Mouse (Mus musculus) heart, embryonic 12.5 days (tissue): ENCODE measurements around the gene Sept7. TPM values are rescaled to one million over a fixed set of nuclear protein-coding genes. Genes with fewer than 3 reads are reported as not detected.

Experiments
- ATAC-seq: fragments of 200-750 bp; cut with Nextera tagmentation; 2 replicates; pipeline ENCODE4 v1.8.0; 2017; ENCODE audit warnings: moderate TSS enrichment, moderate library complexity; ENCODE audit not compliant: insufficient number of reproducible peaks, low FRiP score
- H3K27ac ChIP-seq: fragments of 300-500 bp; sonication (generic); 2 replicates; pipeline ENCODE4 v1.5.1; 2016; ENCODE audit warnings: mild to moderate bottlenecking, moderate library complexity; ENCODE audit not compliant: poor library complexity, severe bottlenecking
- H3K27me3 ChIP-seq: fragments of 300-500 bp; sonication (generic); replicated peaks from 2 replicates; pipeline ENCODE4 v1.6.1; 2016; ENCODE audit warnings: mild to moderate bottlenecking, moderate library complexity
- H3K36me3 ChIP-seq: fragments of 300-500 bp; sonication (generic); 2 replicates; pipeline ENCODE4 v1.6.1; 2016; ENCODE audit warnings: mild to moderate bottlenecking, moderate library complexity
- H3K4me1 ChIP-seq: fragments of 300-500 bp; sonication (generic); replicated peaks from 2 replicates; pipeline ENCODE4 v1.6.1; 2016; ENCODE audit warnings: mild to moderate bottlenecking
- H3K4me2 ChIP-seq: fragments of 300-500 bp; sonication (generic); 2 replicates; pipeline ENCODE4 v1.6.1; 2016; ENCODE audit warnings: mild to moderate bottlenecking, moderate library complexity
- H3K4me3 ChIP-seq: fragments of 300-500 bp; sonication (generic); 2 replicates; pipeline ENCODE4 v1.5.1; 2016; ENCODE audit warnings: mild to moderate bottlenecking
- H3K9ac ChIP-seq: fragments of 300-500 bp; sonication (generic); 2 replicates; pipeline ENCODE4 v1.6.1; 2016; ENCODE audit warnings: mild to moderate bottlenecking, moderate library complexity
- H3K9me3 ChIP-seq: fragments of 300-500 bp; sonication (generic); replicated peaks from 2 replicates; pipeline ENCODE4 v1.6.1; 2016; ENCODE audit warnings: mild to moderate bottlenecking, moderate library complexity
- WGBS: fragments of 180-500 bp; shearing (Covaris S2); methylation state at CpG from one replicate; pipeline ENCODE4 v1.1.7; 2016; 5-methylcytosine and 5-hydroxymethylcytosine counted together
- polyA plus RNA-seq: library from polyadenylated mRNA; unstranded; fragments of >200 nt; fragmentation: Nextera tagmentation; extraction: Ambion mirVana; gene quantifications from 2 replicates; pipeline ENCODE4 v1.2.1, GENCODE M21; 2016

The Sept7 gene
- polyA plus RNA-seq, result 299 and 306 TPM in 2 replicates

DNA sequence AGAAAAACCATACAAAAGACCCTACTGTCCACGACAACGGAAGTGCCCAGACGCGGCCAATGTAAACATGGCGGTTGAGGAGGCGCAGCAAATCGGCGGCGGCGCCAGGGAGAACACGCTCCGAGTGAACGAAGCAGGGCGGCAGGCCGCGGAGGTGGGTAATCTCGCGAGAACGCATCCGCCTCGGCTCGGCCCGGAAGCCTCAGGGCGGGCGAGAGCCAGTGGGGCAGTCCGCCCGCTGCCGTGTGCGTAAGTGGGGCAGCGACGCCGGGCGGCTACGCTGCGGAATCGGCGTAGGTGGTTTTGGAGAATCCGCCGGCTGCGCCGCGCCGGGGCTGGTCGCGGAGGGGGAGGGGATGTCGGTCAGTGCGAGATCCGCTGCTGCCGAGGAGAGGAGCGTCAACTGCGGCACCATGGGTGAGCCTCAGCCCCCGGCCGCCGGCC, at the start of gene Sept7:
Gene Sept7 (plus strand): TSS at position 157 of the 444 bp plus-strand sequence.
- ATAC-seq, result peak; percentile 98
- peak within 1 kb of the TSS; percentile 88 for H3K4me2 ChIP-seq
- peak within 1 kb of the TSS; percentile 99 for H3K9ac ChIP-seq
- H3K4me1 ChIP-seq, result peaks cover 14% of the 10 kb centered on the region
- no peaks in the 10 kb centered on the region for H3K9me3 ChIP-seq
- no peaks in the 10 kb centered on the region for H3K36me3 ChIP-seq
- peak within 1 kb of the TSS; percentile 99 for H3K27ac ChIP-seq
- WGBS, result under 1% methylated on average over 51 of the region's 54 CpGs
- H3K27me3 ChIP-seq, result no peaks in the 10 kb centered on the region
- peak within 1 kb of the TSS; percentile 99 for H3K4me3 ChIP-seq

DNA sequence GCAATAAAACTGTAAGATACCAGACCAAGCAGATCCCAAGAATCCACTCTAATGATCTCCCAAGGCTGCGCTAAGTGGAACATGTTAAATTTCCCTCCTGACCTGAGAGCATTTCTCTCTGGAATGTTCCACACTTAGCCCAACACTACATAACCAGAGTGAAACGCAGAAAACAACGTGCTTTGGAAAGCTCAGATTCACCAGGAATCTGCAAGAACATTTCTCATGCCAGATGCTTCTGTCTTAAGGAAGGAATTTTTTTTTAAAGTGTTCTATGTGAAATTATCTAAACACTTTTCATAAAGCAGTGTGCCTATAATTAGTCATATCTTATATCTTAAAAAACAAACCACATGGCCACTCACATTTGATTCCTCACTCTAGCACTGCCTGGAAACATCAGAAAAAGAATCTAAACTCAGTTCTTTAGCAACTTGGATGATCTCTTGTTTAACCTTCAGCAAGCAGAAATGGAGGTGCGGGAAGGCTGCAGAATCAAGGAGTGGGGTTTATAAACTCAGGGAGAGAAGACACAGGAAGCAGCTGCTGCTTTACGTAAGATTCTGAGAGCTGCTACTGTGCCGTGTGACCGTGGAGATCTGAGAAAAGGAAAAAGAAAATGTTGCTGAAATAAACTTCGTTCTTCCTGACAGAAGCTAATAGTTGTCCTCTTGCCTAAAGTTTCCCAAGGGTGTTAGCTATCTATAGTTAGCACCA, 44.0 kb upstream of the Sept7 start:
- no peak for ATAC-seq
- Histone ChIP-seq H3K9me3 (no peaks in the 10 kb centered on the region), H3K27me3 (no peaks in the 10 kb centered on the region), H3K36me3 (no peaks in the 10 kb centered on the region), H3K9ac (no peak overlapping the region), H3K4me3 (no peak overlapping the region), H3K4me1 (peaks cover 22% of the 10 kb centered on the region), H3K4me2 (no peak overlapping the region), H3K27ac (no peak overlapping the region)
- 58% methylated on average over 8 of the region's 8 CpGs for WGBS

DNA sequence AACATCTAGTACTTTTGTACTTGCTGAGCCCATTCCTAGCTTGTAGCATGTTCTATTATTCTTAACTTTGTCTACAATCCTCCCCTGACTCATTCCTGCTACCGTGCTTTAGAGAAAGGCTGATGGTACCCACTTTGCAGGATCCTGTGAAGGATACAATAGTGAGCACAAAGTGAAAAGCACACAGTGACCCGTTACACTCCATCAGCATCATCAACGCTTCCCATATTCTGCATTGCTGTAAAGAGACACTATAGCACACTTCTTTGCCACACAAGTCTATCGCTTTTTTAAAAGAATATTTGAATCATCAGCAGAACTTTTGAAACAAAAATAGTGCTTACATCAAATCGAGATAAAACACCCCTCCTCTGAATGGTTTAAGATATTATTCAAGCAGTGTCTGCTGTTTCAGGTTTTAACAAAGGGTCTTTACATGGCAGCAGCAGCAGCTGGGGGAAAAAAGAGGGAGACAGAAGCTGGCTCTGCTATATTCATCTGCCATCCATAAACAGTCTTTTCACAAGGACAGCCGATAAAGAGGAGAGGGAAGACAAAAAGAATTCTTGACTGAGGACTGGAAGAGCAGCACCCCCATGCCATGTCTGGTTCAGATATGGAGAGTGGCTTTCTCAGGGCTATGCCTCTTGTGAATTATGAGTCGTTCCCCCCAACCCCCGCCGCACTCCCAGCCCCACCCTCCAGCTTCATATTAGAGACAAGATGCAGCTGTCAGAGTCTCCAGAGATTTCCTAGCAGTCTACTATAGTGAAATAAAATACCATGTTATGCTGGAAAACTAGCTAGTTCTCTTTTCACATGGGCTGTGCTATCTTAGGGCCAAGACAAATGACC, 39.7 kb upstream of the Sept7 start:
- no peak overlapping the region for H3K9ac ChIP-seq
- H3K9me3 ChIP-seq, result no peaks in the 10 kb centered on the region
- H3K27ac ChIP-seq, result peak overlapping the region; percentile 66
- no peak overlapping the region for H3K4me3 ChIP-seq
- no peak overlapping the region for H3K4me2 ChIP-seq
- 53% methylated on average over 9 of the region's 9 CpGs for WGBS
- H3K4me1 ChIP-seq, result peaks cover 41% of the 10 kb centered on the region
- no peaks in the 10 kb centered on the region for H3K36me3 ChIP-seq
- peak; percentile 53; the same call in 1 of the 2 replicates for ATAC-seq
- no peaks in the 10 kb centered on the region for H3K27me3 ChIP-seq

DNA sequence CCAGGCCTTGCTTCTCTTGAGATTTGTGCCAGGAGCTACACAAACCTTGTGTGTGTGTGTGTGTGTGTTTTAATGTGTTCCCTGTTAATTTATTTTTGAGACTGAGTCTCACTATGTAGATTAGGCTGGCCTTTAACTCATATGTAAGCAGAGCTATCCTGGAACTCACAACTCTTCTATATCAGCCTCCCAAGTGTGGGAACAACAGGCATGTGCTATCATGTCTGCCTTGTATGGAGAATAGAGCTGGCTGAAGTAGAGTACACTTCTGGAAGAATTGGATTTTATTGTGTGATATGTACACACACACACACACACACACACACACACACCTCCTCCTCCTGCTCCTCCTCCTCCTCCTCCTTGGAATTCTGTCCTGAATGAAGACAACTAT, 39.1 kb upstream of the Sept7 start:
- Histone ChIP-seq H3K9ac (no peak overlapping the region), H3K4me1 (peaks cover 41% of the 10 kb centered on the region), H3K4me3 (no peak overlapping the region), H3K27me3 (no peaks in the 10 kb centered on the region), H3K36me3 (no peaks in the 10 kb centered on the region), H3K27ac (peak overlapping the region; percentile 66), H3K4me2 (no peak overlapping the region), H3K9me3 (no peaks in the 10 kb centered on the region)
- ATAC-seq, result peak; percentile 9; the same call in 1 of the 2 replicates

DNA sequence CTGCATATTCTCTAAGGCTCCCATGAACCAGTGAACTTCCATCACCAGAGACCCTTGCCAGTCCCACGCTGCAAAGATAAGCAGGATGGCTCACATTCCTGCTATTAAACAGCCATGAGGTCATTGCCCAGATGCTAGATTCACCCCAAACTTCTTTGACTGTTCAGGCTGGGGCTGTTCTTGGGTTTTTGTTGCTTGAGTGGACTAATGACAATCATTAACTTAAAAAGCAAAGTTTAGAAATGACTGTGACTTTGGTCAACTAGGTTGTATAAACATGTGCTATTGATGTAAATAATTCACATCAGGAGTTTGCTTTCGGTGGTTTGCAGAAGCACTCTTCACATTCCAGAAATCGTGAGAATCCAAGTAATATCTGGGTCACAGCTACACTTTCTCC, 36.8 kb upstream of the Sept7 start:
- Histone ChIP-seq H3K4me1 (peaks cover 41% of the 10 kb centered on the region), H3K36me3 (no peaks in the 10 kb centered on the region), H3K27ac (no peak overlapping the region), H3K9me3 (no peaks in the 10 kb centered on the region), H3K9ac (no peak overlapping the region), H3K4me2 (no peak overlapping the region), H3K27me3 (no peaks in the 10 kb centered on the region), H3K4me3 (no peak overlapping the region)
- ATAC-seq, result no peak
- WGBS, result 36% methylated on average over 3 of the region's 3 CpGs

DNA sequence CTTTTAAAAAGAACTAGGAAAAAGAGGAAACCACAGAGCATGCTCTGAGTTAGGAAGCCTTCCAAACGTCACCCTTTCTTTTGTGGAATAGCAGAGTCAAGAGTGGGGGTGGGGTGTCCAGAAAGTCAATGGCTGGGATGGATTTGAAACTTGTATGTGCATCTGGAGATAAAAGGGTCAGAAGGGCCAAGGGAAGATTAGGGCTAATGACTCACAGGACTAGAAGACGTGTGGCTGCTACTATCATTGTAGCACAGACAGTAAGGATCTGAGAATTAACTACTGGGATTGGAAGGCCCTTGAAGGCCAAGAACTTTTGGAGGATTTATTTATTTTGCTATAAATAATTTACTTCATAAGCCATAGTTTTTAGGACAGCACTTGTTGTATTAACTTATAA, 36.0 kb upstream of the Sept7 start:
- Histone ChIP-seq H3K4me1 (peaks cover 41% of the 10 kb centered on the region), H3K36me3 (no peaks in the 10 kb centered on the region), H3K9ac (no peak overlapping the region), H3K27me3 (no peaks in the 10 kb centered on the region), H3K4me3 (no peak overlapping the region), H3K9me3 (no peaks in the 10 kb centered on the region), H3K4me2 (no peak overlapping the region), H3K27ac (no peak overlapping the region)
- WGBS, result 9% methylated on average over 2 of the region's 2 CpGs
- no peak for ATAC-seq

DNA sequence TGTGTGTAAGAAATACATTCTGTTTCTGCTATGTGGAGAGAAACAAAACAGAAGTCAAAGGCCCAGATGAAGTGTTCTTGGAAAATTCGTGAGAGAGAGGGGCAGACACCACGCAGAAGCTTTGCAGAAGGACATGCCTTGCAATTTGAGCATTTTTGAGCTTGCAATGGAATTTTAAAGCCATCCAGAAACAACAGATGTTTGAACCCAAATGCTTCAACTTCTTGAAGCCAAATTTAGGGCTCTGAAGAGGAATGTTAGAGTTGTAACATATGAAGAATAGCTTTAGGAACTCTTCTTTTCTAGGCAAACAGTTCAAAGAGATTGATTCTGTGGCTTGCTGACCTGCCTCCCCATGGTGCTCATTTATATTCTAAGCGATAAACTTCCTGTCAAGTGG, 33.3 kb upstream of the Sept7 start:
- Histone ChIP-seq H3K27me3 (no peaks in the 10 kb centered on the region), H3K4me2 (no peak overlapping the region), H3K27ac (no peak overlapping the region), H3K9ac (no peak overlapping the region), H3K9me3 (no peaks in the 10 kb centered on the region), H3K4me3 (no peak overlapping the region), H3K4me1 (peaks cover 18% of the 10 kb centered on the region), H3K36me3 (no peaks in the 10 kb centered on the region)
- no peak for ATAC-seq
- WGBS, result 63% methylated on average over 3 of the region's 3 CpGs

DNA sequence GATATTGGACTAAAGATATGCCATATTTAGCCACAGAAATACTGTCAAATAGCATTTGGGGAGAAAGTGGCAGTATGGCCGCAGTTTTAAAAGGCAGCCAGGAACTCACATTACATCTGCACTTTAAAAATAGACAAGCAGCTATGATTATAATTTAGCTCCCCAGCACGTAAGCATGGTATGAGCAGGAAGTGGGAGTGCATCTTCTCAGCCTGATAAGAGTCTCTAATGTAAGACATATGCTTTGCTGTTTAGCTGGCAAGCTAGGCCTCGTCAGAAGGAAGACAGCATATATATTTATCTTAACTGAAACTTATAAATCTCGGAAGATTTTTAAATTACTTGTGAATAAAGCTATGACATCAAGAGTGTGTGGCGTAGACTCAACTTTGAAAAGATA, 32.4 kb upstream of the Sept7 start:
- no peak for ATAC-seq
- H3K4me1 ChIP-seq, result peaks cover 16% of the 10 kb centered on the region
- H3K9ac ChIP-seq, result no peak overlapping the region
- WGBS, result 37% methylated on average over 5 of the region's 5 CpGs
- no peak overlapping the region for H3K4me3 ChIP-seq
- H3K4me2 ChIP-seq, result no peak overlapping the region
- no peaks in the 10 kb centered on the region for H3K27me3 ChIP-seq
- H3K9me3 ChIP-seq, result no peaks in the 10 kb centered on the region
- H3K36me3 ChIP-seq, result no peaks in the 10 kb centered on the region
- 0 out of 2 replicates have a peak overlapping the region, but pooled peaks have one; percentile 27 for H3K27ac ChIP-seq

DNA sequence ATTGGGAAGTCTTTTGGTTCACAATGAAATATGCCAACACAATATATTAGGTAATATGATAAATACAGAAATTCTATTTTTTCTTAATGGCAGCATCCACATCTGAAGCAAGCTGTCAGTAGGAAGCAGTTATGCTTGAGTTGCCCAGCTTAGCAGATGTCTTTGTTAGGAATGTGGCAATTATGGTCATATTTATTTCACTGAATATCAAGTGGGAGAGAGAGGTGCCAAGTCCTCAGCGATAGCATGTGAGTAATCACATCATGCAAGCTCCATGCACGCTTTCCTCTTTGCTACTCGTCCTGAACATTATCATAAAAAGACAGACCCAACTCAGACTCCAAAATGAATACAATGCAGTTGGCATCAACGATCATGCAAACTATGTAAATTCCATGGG, 27.3 kb upstream of the Sept7 start:
- no peak overlapping the region for H3K27ac ChIP-seq
- no peak overlapping the region for H3K4me2 ChIP-seq
- WGBS, result 81% methylated on average over 4 of the region's 4 CpGs
- H3K36me3 ChIP-seq, result no peaks in the 10 kb centered on the region
- no peak overlapping the region for H3K4me3 ChIP-seq
- no peaks in the 10 kb centered on the region for H3K27me3 ChIP-seq
- 0 out of 2 replicates have a peak, but pooled peaks cover under 1% of the 10 kb centered on the region for H3K4me1 ChIP-seq
- no peaks in the 10 kb centered on the region for H3K9me3 ChIP-seq
- no peak overlapping the region for H3K9ac ChIP-seq
- no peak for ATAC-seq

DNA sequence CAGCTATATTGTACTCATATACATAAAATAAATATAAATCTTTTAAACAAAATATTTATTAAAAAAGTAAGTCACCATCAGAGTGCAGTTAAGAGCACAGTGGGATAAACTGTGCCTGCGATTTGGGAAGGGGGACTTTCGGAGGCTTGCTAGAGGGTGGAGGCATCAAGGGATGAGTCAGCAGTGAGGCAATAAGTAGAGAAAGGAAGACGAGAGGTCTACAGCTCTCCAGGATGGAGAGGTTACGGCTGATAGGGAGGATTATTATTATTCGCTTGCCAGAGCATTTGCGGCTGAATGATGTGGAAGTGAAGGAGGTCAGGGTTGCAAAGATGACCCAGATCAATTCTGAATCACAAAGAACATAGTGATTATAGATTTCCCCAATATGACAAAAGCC, 22.5 kb upstream of the Sept7 start:
- H3K27me3 ChIP-seq, result no peaks in the 10 kb centered on the region
- no peak overlapping the region for H3K4me3 ChIP-seq
- no peaks in the 10 kb centered on the region for H3K4me1 ChIP-seq
- no peaks in the 10 kb centered on the region for H3K36me3 ChIP-seq
- no peaks in the 10 kb centered on the region for H3K9me3 ChIP-seq
- H3K9ac ChIP-seq, result no peak overlapping the region
- WGBS, result 81% methylated on average over 6 of the region's 6 CpGs
- no peak for ATAC-seq
- no peak overlapping the region for H3K4me2 ChIP-seq
- no peak overlapping the region for H3K27ac ChIP-seq

DNA sequence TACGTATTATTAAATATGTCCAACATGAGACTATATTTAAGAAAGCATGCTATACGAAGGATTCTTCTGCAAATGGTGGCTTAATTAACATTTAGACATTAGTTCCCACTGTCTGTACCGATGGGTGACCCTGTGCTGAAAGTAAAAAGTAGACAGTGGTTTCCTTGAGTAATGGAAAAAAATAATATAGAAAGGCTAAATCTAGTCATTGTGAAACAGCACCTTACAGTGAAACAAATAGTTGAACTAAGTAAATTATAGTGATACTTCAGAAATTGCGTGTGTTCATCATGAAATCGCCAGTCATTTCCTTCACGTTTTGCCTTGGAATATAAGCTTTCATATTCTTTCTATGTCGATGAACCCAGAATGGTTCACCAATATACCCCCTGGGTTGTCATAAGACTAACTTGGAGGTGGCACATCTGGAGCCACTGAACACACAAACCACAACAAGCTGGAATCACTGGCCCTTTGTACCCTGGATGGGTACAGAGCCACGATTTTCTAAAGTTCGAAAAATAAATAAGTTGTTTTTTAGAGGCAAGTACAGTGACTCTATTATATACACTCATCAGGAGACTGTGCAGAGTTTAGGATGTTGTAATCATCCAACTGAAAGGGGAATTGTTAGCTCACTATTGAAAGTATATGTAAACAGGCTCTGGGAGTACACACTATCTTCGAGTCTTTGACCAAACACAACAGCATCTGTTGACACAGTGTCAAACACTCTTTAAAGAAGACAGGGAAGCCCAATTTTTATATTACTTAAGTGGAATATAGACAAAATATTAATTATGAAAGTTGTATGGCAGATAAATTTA, 21.8 kb upstream of the Sept7 start:
- H3K4me2 ChIP-seq, result no peak overlapping the region
- no peaks in the 10 kb centered on the region for H3K4me1 ChIP-seq
- no peak overlapping the region for H3K4me3 ChIP-seq
- H3K27me3 ChIP-seq, result no peaks in the 10 kb centered on the region
- no peaks in the 10 kb centered on the region for H3K36me3 ChIP-seq
- WGBS, result 85% methylated on average over 10 of the region's 10 CpGs
- H3K9me3 ChIP-seq, result no peaks in the 10 kb centered on the region
- no peak overlapping the region for H3K27ac ChIP-seq
- H3K9ac ChIP-seq, result no peak overlapping the region
- ATAC-seq, result no peak
